Mouse (Mus musculus) E14TG2a.4 (cell line): Measurements from ENCODE around the gene Gba.
A peak's percentile ranks its signal among the peaks of the same experiment; 100 is the strongest.
"Not testable (repeated sequence)": the region's sequence is repeated elsewhere in the genome, so short reads cannot be mapped to it uniquely, and the experiment has no call there.

Experiments
- H3K27me3 ChIP-seq: 2 replicates; pipeline ENCODE4 v1.6.1; 2014; ENCODE audit warnings: low read length, control low read depth; ENCODE audit not compliant: insufficient read depth
- H3K36me3 ChIP-seq: 2 replicates; pipeline ENCODE4 v1.6.1; 2014; ENCODE audit warnings: low read length, control low read depth; ENCODE audit not compliant: insufficient read depth
- H3K4me1 ChIP-seq: replicated peaks from 2 replicates; pipeline ENCODE4 v1.6.1; 2014; ENCODE audit warnings: low read depth, low read length, control low read depth
- H3K4me3 ChIP-seq: replicated peaks from 2 replicates; pipeline ENCODE4 v1.5.1; 2014; ENCODE audit warnings: mild to moderate bottlenecking, low read length
- H3K9me3 ChIP-seq: 2 replicates; pipeline ENCODE4 v1.6.1; 2014; ENCODE audit warnings: low read length, control low read depth
- CTCF ChIP-seq: conservative IDR thresholded peaks from 2 replicates; pipeline ENCODE4 v1.5.1; 2014; ENCODE audit warnings: low read length
- NANOG ChIP-seq: IDR thresholded peaks from 2 replicates; pipeline ENCODE4 v1.6.1; 2014; ENCODE audit warnings: borderline replicate concordance, low read length, mixed read lengths
- POU5F1 ChIP-seq: IDR thresholded peaks from 2 replicates; pipeline ENCODE4 v1.6.1; 2014; ENCODE audit warnings: low read length, borderline replicate concordance

Gba gene

DNA sequence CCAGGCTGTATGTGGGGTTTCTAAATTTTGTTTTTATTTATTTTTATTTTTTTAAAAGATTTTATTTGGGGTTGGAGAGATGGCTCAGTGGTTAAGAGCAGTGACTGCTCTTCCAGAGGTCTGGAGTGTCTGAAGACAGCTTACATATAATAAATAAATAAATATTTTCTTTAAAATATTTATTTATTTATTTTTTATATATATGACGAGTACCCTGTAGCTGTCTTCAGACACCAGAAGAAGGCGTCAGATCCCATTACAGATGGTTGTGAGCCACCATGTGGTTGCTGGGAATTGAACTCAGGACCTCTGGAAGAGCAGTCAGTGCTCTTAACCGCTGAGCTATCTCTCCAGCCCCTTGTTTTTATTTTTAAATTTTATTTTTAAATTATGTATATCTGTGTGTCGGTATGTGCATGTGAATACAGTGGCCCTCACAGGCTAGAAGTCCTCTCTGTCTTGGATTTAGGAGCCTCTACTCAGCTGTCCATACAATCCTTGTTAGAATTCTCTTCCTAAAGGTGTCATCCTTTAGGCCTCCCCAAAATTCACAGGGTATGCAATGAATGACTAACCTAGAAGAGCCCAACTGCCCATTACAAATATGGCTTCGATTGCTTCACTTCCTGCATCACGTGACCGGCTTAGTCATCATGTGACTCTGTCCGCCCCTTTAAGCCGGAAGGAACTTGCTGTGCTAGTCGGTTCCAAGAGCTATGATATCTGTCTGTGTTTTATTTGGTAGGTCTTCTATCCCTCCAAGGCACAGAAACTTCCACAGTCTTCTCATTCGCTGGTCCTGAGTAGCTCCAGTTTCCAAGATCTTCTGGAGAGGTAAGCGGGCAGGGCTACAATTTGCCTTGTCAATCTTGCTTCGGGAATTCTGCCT is at the start of gene Gba:
Gba (plus strand) TSS at position 676 of the 889 bp plus-strand sequence.
- peaks cover 38% of the 10 kb centered on the region for H3K36me3 ChIP-seq
- H3K27me3 ChIP-seq = no peaks in the 10 kb centered on the region
- H3K9me3 ChIP-seq = no peaks in the 10 kb centered on the region
- peak within 1 kb of the TSS; percentile 83 for H3K4me3 ChIP-seq
- peaks cover 18% of the 10 kb centered on the region for H3K4me1 ChIP-seq
- TF ChIP-seq POU5F1 (no peak), NANOG (no peak), CTCF (no peak)

DNA sequence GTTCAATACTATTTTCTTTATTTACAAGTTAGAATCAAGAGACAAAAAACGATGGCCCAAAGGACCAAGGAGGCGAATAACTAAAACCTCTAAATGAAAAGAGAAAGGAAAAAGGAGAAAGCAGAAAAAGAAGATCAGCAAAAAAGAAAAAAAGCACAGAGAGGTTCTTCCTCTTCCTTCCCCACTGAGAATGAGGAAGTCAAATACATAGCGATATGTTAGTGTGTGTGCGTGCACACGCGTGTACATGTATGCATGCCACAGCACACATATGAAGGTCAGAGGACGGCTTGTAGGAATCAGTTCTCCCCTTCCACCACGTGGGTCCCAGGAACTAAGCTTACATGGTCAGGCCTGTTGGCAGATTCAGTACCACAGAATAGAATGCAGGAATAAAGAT is 45.8 kb upstream of the Gba start:
- no peak overlapping the region for H3K4me3 ChIP-seq
- peaks cover 34% of the 10 kb centered on the region for H3K27me3 ChIP-seq
- H3K36me3 ChIP-seq = no peaks in the 10 kb centered on the region
- no peaks in the 10 kb centered on the region for H3K9me3 ChIP-seq
- TF ChIP-seq NANOG (no peak), POU5F1 (no peak), CTCF (no peak)
- peaks cover 32% of the 10 kb centered on the region for H3K4me1 ChIP-seq

DNA sequence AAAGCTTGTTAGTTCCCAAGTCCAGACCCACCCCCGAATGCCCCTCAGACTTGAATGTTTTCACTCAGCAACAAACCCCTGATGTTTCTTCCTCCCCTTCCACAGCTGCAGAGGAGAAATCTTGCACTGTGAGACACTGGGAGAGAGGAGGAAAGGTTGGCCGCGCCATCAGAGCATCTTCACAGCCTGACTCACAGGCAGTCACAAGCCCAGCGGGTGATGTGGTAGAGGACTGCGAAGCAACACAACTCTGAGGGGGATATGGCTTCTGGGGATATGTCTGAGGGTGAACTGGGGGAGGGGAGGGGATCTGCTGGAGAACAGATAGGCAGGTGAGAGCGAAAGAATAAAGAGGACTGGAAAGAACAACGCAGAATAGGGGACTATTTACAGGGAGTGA is 44.1 kb upstream of the Gba start:
- Histone ChIP-seq H3K4me3 (peak overlapping the region; percentile 86; the same call in 1 of the 2 replicates), H3K27me3 (peaks cover 26% of the 10 kb centered on the region), H3K36me3 (no peaks in the 10 kb centered on the region), H3K9me3 (no peaks in the 10 kb centered on the region), H3K4me1 (peaks cover 27% of the 10 kb centered on the region)
- TF ChIP-seq CTCF (no peak), NANOG (no peak), POU5F1 (no peak)

DNA sequence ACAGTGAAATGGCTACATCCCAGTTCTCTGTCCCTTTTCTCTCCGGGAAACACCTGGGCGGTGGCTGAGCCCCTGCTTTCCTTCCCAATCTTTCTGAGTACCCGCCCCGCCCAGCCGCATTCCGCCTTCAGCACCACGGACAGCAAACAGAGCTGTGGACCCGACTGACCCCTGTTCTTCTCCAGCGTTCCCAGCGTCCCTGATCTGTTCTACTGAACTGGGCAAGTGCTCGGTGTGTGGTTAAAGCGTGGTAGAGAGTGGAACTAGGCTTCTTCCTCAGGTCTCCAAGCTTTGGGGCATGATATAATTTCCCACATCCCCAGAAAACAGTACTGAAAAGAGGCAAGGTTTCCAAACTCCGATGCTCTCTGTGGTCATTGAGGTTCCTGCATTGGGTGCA is 43.5 kb upstream of the Gba start:
- TF ChIP-seq CTCF = no peak
- no peak for TF ChIP-seq POU5F1
- TF ChIP-seq NANOG = no peak
- no peaks in the 10 kb centered on the region for H3K9me3 ChIP-seq
- H3K27me3 ChIP-seq = peaks cover 26% of the 10 kb centered on the region
- peaks cover 31% of the 10 kb centered on the region for H3K4me1 ChIP-seq
- H3K4me3 ChIP-seq = peak overlapping the region; percentile 86
- H3K36me3 ChIP-seq = no peaks in the 10 kb centered on the region

DNA sequence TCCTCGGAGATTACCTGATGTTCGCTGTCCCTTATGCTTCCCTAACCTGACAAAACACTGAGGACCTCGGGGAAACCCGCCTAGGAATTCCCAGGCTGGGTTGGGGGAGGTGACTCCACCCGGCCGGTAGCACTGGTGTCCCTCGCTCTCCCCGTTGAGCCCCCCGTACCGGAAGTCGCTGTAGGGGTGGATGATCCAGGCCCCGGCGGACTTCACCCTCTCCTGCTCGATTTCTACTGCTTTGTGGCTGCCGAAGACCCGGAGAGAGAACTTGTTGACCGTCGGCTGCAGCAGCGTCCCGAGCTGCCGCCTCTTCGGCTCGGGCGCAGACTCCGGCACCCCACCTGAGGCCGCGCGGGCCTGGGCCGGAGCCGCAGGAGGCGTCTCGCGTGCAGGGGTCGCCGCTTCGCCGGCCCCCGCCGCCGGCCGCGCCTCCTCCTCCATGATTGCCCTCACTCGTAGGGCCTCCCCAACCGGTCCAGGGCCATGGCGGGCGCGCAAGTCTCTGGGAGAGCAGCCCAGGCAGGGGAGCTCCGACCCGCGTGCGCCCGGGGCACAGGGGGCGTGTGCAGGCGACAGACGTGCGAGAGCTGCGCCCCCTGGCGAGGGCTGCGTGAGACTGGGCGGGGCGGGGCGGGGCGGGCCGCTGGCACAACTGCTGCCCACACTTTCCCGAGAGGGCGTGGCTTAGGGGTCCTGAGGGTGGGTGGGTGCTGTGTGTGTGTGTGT is 42.9 kb upstream of the Gba start, which contains the start of gene Hcn3:
Hcn3 (minus strand) TSS at position 581 of the 729 bp plus-strand sequence.
- H3K9me3 ChIP-seq = no peaks in the 10 kb centered on the region
- H3K36me3 ChIP-seq = no peaks in the 10 kb centered on the region
- H3K4me1 ChIP-seq = peaks cover 31% of the 10 kb centered on the region
- H3K4me3 ChIP-seq = peak within 1 kb of the TSS; percentile 86
- H3K27me3 ChIP-seq = peaks cover 26% of the 10 kb centered on the region
- TF ChIP-seq CTCF (no peak), NANOG (no peak), POU5F1 (no peak)

DNA sequence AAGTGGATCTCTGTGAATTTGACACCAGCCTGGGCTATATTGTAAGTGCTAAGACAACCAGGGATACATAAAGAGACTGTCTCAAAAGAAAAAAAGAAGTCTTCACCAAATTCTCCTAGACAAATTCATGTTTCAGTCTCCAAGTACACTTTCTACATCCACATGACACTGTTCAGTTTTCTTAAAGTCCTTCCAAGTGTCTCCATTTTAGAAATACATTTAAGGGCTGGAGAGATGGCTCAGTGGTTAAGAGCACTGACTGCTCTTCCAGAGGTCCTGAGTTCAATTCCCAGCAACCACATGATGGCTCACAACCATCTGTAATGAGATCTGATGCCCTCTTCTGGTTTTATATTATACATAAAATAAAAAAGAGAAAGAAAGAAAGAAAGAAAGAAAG is 41.5 kb upstream of the Gba start:
- not testable (repeated sequence) for H3K36me3 ChIP-seq, H3K9me3 ChIP-seq, H3K4me3 ChIP-seq
- H3K27me3 ChIP-seq = peaks cover 20% of the 10 kb centered on the region
- H3K4me1 ChIP-seq = peaks cover 40% of the 10 kb centered on the region

DNA sequence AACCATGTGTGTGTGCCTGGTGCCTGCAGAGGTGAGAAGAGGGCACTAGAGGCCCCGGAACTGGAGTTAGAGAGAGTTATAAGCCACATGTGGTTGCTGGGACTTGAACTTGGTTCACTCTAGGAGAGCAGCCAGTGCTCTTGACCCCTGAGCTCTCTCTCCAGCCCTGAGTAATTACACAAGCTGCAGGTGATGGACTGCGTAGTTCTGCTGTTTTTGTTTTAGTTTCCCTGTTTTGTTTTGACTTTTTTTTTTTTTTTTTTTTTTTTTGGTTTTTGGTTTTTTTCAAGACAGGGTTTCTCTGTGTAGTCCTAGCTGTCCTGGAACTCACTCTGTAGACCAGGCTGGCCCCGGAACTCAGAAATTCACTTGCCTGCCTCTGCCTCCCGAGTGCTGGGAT is 40.9 kb upstream of the Gba start:
- peaks cover 19% of the 10 kb centered on the region for H3K27me3 ChIP-seq
- no peak overlapping the region for H3K4me3 ChIP-seq
- peaks cover 46% of the 10 kb centered on the region for H3K4me1 ChIP-seq
- H3K36me3 ChIP-seq = peaks cover 11% of the 10 kb centered on the region
- no peak for TF ChIP-seq POU5F1
- TF ChIP-seq NANOG = no peak
- no peak for TF ChIP-seq CTCF
- H3K9me3 ChIP-seq = no peaks in the 10 kb centered on the region

DNA sequence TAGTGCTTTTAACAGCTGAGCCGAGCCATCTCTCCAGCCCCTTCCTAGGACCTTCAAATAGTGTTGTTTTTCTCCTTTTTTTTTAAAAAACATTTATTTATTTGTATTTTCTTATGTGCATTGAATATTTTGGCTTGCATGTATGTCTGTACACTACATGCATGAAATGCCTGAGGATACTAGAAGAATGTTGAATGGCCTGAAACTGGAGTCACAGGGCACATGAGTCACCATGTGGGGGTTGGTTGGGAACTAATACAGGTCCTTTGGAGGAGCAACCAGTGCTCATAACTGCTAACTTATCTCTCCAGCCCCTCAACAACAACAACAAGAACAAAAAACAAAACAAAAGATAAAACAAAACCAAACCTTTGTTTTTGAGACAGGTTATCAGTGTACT is 39.6 kb upstream of the Gba start:
- Histone ChIP-seq H3K36me3 (peaks cover 25% of the 10 kb centered on the region), H3K4me1 (peaks cover 54% of the 10 kb centered on the region), H3K9me3 (no peaks in the 10 kb centered on the region), H3K4me3 (no peak overlapping the region), H3K27me3 (peaks cover 16% of the 10 kb centered on the region)
- TF ChIP-seq NANOG (no peak), CTCF (no peak), POU5F1 (no peak)
